ENCODE assay signal across 8 mouse cellular contexts in the genomic region with DNA sequence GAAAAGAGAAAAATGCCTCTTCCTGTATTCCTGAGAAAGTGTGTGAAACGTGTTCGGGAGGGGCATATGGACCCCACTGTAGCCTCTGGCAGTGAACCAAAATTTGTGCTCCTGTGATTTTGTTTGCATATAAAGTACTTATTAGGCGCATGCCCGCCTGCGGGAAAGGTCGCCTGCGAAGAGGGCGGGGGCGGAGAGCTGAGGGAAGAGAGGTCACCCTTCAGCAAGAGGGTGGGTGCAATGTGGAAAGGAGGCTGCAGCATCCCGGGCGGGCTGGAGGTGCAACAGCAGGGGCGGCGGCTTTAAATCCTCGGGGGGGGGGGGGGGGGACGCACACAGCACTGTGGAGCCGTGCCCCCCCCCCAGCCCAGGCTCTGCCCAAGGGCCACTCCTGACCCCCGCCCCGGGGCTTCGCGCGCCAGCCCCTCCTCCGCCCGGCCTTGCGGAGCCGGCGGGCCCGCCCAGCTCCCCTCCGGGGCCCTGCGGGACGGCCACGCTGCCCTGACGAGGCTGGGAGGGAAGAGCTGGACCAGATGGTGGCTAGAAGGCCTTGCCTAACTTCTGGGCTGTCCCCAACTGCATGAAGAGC.
DNase-seq lines count a peak whose midpoint lies in the region; ATAC-seq lines count a peak whose summit lies in the region.

No protein-coding gene starts in this region.

- H3K27ac ChIP-seq in forebrain, embryonic 16.5 days (ENCODE audit: low read length) = peak overlapping the region; percentile 54
- no peak overlapping the region for H3K27ac ChIP-seq in intestine, embryonic 15.5 days
- H3K27ac ChIP-seq in liver, embryonic 15.5 days (replicated peaks) = no peak overlapping the region
- H3K27ac ChIP-seq in stomach, embryonic 15.5 days = no peak overlapping the region

- H3K9ac ChIP-seq in forebrain, embryonic 16.5 days (replicated peaks; ENCODE audit: low read depth, low read length) = peak overlapping the region; percentile 63
- H3K9ac ChIP-seq in intestine, embryonic 15.5 days = 0 out of 2 replicates have a peak overlapping the region, but pooled peaks have one; percentile 23
- H3K9ac ChIP-seq in liver, embryonic 15.5 days = no peak overlapping the region
- H3K9ac ChIP-seq in stomach, embryonic 15.5 days = no peak overlapping the region

- H3K36me3 ChIP-seq in forebrain, embryonic 16.5 days (ENCODE audit: control insufficient read depth, insufficient read depth) = no peaks in the 10 kb centered on the region
- H3K36me3 ChIP-seq in intestine, embryonic 15.5 days = no peaks in the 10 kb centered on the region
- H3K36me3 ChIP-seq in liver, embryonic 15.5 days (replicated peaks) = no peaks in the 10 kb centered on the region
- no peaks in the 10 kb centered on the region for H3K36me3 ChIP-seq in stomach, embryonic 15.5 days

- H3K4me3 ChIP-seq in forebrain, embryonic 16.5 days (replicated peaks; ENCODE audit: low read length) = peak overlapping the region; percentile 46
- H3K4me3 ChIP-seq in intestine, embryonic 15.5 days (replicated peaks) = peak overlapping the region; percentile 36
- no peak overlapping the region for H3K4me3 ChIP-seq in liver, embryonic 15.5 days (replicated peaks)
- H3K4me3 ChIP-seq in stomach, embryonic 15.5 days (replicated peaks) = peak overlapping the region; percentile 39

- peaks cover 9% of the 10 kb centered on the region for H3K4me1 ChIP-seq in forebrain, embryonic 16.5 days (replicated peaks; ENCODE audit: control insufficient read depth, insufficient read depth, low read length)
- no peaks in the 10 kb centered on the region for H3K4me1 ChIP-seq in intestine, embryonic 15.5 days (replicated peaks)
- H3K4me1 ChIP-seq in liver, embryonic 15.5 days (replicated peaks) = no peaks in the 10 kb centered on the region
- H3K4me1 ChIP-seq in stomach, embryonic 15.5 days = no peaks in the 10 kb centered on the region

- WGBS in forebrain, embryonic 16.5 days = 1% methylated on average over 26 of the region's 32 CpGs
- WGBS in intestine, embryonic 15.5 days = 4% methylated on average over 27 of the region's 32 CpGs
- WGBS in liver, embryonic 15.5 days (ENCODE audit: insufficient replicate concordance) = 8% methylated on average over 30 of the region's 32 CpGs
- WGBS in stomach, embryonic 15.5 days = 3% methylated on average over 25 of the region's 32 CpGs

- peak overlapping the region; percentile 84 for H3K4me2 ChIP-seq in forebrain, embryonic 16.5 days (ENCODE audit: low read length)
- peak overlapping the region; percentile 74 for H3K4me2 ChIP-seq in intestine, embryonic 15.5 days (replicated peaks)
- H3K4me2 ChIP-seq in liver, embryonic 15.5 days = peak overlapping the region; percentile 37
- H3K4me2 ChIP-seq in stomach, embryonic 15.5 days = peak overlapping the region; percentile 81

- H3K9me3 ChIP-seq in forebrain, embryonic 16.5 days (ENCODE audit: control insufficient read depth, low read length) = no peaks in the 10 kb centered on the region
- no peaks in the 10 kb centered on the region for H3K9me3 ChIP-seq in intestine, embryonic 15.5 days
- H3K9me3 ChIP-seq in liver, embryonic 15.5 days (replicated peaks) = no peaks in the 10 kb centered on the region
- no peaks in the 10 kb centered on the region for H3K9me3 ChIP-seq in stomach, embryonic 15.5 days

- no peaks in the 10 kb centered on the region for H3K27me3 ChIP-seq in forebrain, embryonic 16.5 days (replicated peaks; ENCODE audit: control insufficient read depth, insufficient read depth, low read length)
- no peaks in the 10 kb centered on the region for H3K27me3 ChIP-seq in intestine, embryonic 15.5 days (replicated peaks)
- H3K27me3 ChIP-seq in liver, embryonic 15.5 days = 0 out of 2 replicates have a peak, but pooled peaks cover 4% of the 10 kb centered on the region
- H3K27me3 ChIP-seq in stomach, embryonic 15.5 days (replicated peaks) = no peaks in the 10 kb centered on the region

- intact Hi-C loops in left cerebral cortex, postnatal 14 days (cut with DNase I) = no loop called here
- intact Hi-C loops in left cerebral cortex, postnatal 25 days (cut with DNase I) = no loop called here

- DNase-seq in left cerebral cortex, postnatal 14 days (ENCODE audit: low spot score in 2 of 2) = peak; percentile 3 to 9
- no peak for DNase-seq in left cerebral cortex, postnatal 25 days (ENCODE audit: low spot score in 2 of 2)
- peak; percentile 5 for DNase-seq in cerebellum, adult 9-11 months
- no peak for DNase-seq in thymus, postnatal 25 days

- ATAC-seq in forebrain, embryonic 16.5 days = peak; percentile 88
- ATAC-seq in intestine, embryonic 15.5 days = peak; percentile 83
- ATAC-seq in liver, embryonic 15.5 days (ENCODE audit: insufficient read depth) = no peak
- peak; percentile 86 for ATAC-seq in stomach, embryonic 15.5 days (ENCODE audit: insufficient read depth, low FRiP score, low read depth)

Comparison
In these comparisons a context has a peak if more than half of its experiments do, and no peak if none do; other contexts are left out.
1. DNase-seq: peak in left cerebral cortex, postnatal 14 days (2 of 2) and cerebellum, adult 9-11 months (single experiment); none in left cerebral cortex, postnatal 25 days (0 of 2) and thymus, postnatal 25 days (single experiment).
2. H3K9ac ChIP-seq: peak in forebrain, embryonic 16.5 days (single experiment) and intestine, embryonic 15.5 days (single experiment); none in liver, embryonic 15.5 days (single experiment) and stomach, embryonic 15.5 days (single experiment).
3. Peak in every context shown above with its lines, with median percentiles within 50 percentile points of each other: H3K4me2 ChIP-seq.